Mouse (Mus musculus): ENCODE results near the gene Trim80. TPM values are rescaled to one million over a fixed set of nuclear protein-coding genes. Genes with fewer than 3 reads are reported as not detected.

Gene Trim80
- polyA plus RNA-seq, 1 experiment from 2014 or later: 0.10 TPM

DNA sequence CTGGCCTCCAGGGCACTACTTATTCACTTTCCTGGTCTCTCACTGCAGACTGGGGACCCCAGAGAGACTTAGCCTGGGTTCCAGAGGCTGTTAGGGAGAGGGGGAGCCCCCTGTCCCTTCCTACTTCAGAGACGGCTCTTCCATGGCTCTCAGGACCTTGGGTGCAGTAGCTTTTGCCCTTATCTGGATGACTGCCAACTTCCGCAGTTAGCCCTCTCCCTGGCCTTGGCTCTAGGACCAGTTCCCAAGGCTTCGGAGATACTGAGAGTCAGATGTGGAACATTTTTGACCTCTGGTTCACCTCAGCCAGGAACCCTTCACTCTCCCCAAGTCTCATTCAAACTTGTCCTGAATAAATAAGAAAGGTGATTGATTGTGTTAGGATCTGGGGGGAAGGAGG, 6.6 kb downstream of the Trim80 start:
- H3K4me2 ChIP-seq (replicated peaks; ENCODE audit: low read depth): no peak overlapping the region
- no peaks in the 10 kb centered on the region for H3K9me3 ChIP-seq (ENCODE audit: control insufficient read depth, low read length)
- DNase-seq (ENCODE audit: low spot score) (peak; percentile 53), ATAC-seq (ENCODE audit: low FRiP score, low TSS enrichment) (0 out of 2 replicates have a peak, but pooled peaks have one; percentile 36)
- 27% methylated on average over 3 of the region's 3 CpGs for WGBS
- no peak overlapping the region for H3K27ac ChIP-seq (replicated peaks)
- H3K36me3 ChIP-seq (ENCODE audit: control insufficient read depth, insufficient read depth, low read length): no peaks in the 10 kb centered on the region
- H3K4me1 ChIP-seq (replicated peaks; ENCODE audit: control insufficient read depth, insufficient read depth): no peaks in the 10 kb centered on the region
- no peak for TF ChIP-seq CTCF (IDR thresholded peaks at IDR 0.05; ENCODE audit: low read depth)
- TF ChIP-seq EP300 (optimal IDR thresholded peaks at IDR 0.05): no peak
- no peaks in the 10 kb centered on the region for H3K27me3 ChIP-seq (ENCODE audit: control insufficient read depth, insufficient read depth, low read length)
- no peak overlapping the region for H3K9ac ChIP-seq (ENCODE audit: low read length)
- no peak overlapping the region for H3K4me3 ChIP-seq (ENCODE audit: low read depth, low read length)

DNA sequence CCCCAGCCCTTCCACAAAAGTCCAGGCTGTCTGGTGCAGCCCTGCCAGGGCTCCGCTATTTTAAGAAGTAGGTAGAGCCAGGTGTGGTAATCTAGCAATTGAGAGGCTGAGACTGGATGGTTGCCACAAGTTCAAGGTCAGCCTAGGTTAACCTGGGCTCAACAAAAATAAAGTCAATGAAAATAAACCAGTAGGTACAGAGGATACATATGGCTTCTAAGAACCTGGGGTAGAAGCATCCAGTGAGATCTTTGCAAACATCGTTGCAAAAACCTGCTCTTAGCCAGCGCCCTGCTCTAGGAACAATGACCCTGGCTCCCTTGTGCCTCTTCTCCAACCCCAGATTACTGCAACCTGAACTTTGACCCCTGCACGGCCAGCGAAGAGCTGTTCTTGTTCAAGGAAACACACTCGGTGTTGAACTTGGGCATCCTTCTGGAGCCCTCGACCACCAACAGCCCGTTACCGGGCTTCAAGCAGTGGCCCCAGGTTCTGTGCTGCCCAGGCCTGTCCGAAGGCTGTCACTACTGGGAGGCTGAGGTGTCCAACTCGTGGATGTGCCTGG, 7.1 kb downstream of the Trim80 start:
- Histone ChIP-seq H3K9ac (ENCODE audit: low read length) (no peak overlapping the region), H3K4me1 (replicated peaks; ENCODE audit: control insufficient read depth, insufficient read depth) (no peaks in the 10 kb centered on the region), H3K4me2 (replicated peaks; ENCODE audit: low read depth) (no peak overlapping the region), H3K27me3 (ENCODE audit: control insufficient read depth, insufficient read depth, low read length) (no peaks in the 10 kb centered on the region), H3K4me3 (ENCODE audit: low read depth, low read length) (no peak overlapping the region), H3K36me3 (ENCODE audit: control insufficient read depth, insufficient read depth, low read length) (no peaks in the 10 kb centered on the region), H3K9me3 (ENCODE audit: control insufficient read depth, low read length) (no peaks in the 10 kb centered on the region), H3K27ac (replicated peaks) (no peak overlapping the region; the same call in 1 of the 2 replicates)
- peak; percentile 3; the same call in 1 of the 2 replicates for ATAC-seq (ENCODE audit: low FRiP score, low TSS enrichment)
- WGBS: 74% methylated on average over 11 of the region's 11 CpGs
- no peak for TF ChIP-seq CTCF (IDR thresholded peaks at IDR 0.05; ENCODE audit: low read depth)
- TF ChIP-seq EP300 (optimal IDR thresholded peaks at IDR 0.05): no peak
- no peak for DNase-seq (ENCODE audit: low spot score)

GRCm38 (mm10) chr11:115448075-115448474, 7.7 kb downstream of the Trim80 start:
- Histone ChIP-seq H3K9me3 (ENCODE audit: control insufficient read depth, low read length) (no peaks in the 10 kb centered on the region), H3K4me1 (replicated peaks; ENCODE audit: control insufficient read depth, insufficient read depth) (no peaks in the 10 kb centered on the region), H3K36me3 (ENCODE audit: control insufficient read depth, insufficient read depth, low read length) (no peaks in the 10 kb centered on the region), H3K4me3 (ENCODE audit: low read depth, low read length) (no peak overlapping the region), H3K27me3 (ENCODE audit: control insufficient read depth, insufficient read depth, low read length) (no peaks in the 10 kb centered on the region), H3K9ac (ENCODE audit: low read length) (no peak overlapping the region), H3K4me2 (replicated peaks; ENCODE audit: low read depth) (no peak overlapping the region), H3K27ac (replicated peaks) (no peak overlapping the region)
- 76% methylated on average over 16 of the region's 16 CpGs for WGBS
- DNase-seq (ENCODE audit: low spot score): peak; percentile 41
- peak; percentile 34; the same call in 1 of the 2 replicates for ATAC-seq (ENCODE audit: low FRiP score, low TSS enrichment)
- TF ChIP-seq CTCF (IDR thresholded peaks at IDR 0.05; ENCODE audit: low read depth) (no peak), EP300 (optimal IDR thresholded peaks at IDR 0.05) (no peak)

GRCm38 (mm10) chr11:115448998-115449397, 8.7 kb downstream of the Trim80 start:
- Histone ChIP-seq H3K27me3 (ENCODE audit: control insufficient read depth, insufficient read depth, low read length) (no peaks in the 10 kb centered on the region), H3K36me3 (ENCODE audit: control insufficient read depth, insufficient read depth, low read length) (no peaks in the 10 kb centered on the region), H3K4me1 (replicated peaks; ENCODE audit: control insufficient read depth, insufficient read depth) (no peaks in the 10 kb centered on the region), H3K4me3 (ENCODE audit: low read depth, low read length) (no peak overlapping the region), H3K9me3 (ENCODE audit: control insufficient read depth, low read length) (no peaks in the 10 kb centered on the region), H3K4me2 (replicated peaks; ENCODE audit: low read depth) (no peak overlapping the region), H3K27ac (replicated peaks) (peak overlapping the region; percentile 49; the same call in 1 of the 2 replicates), H3K9ac (ENCODE audit: low read length) (no peak overlapping the region)
- DNase-seq (ENCODE audit: low spot score) (no peak), ATAC-seq (ENCODE audit: low FRiP score, low TSS enrichment) (no peak)
- 47% methylated on average over 7 of the region's 7 CpGs for WGBS
- no peak for TF ChIP-seq EP300 (optimal IDR thresholded peaks at IDR 0.05)
- no peak for TF ChIP-seq CTCF (IDR thresholded peaks at IDR 0.05; ENCODE audit: low read depth)

DNA sequence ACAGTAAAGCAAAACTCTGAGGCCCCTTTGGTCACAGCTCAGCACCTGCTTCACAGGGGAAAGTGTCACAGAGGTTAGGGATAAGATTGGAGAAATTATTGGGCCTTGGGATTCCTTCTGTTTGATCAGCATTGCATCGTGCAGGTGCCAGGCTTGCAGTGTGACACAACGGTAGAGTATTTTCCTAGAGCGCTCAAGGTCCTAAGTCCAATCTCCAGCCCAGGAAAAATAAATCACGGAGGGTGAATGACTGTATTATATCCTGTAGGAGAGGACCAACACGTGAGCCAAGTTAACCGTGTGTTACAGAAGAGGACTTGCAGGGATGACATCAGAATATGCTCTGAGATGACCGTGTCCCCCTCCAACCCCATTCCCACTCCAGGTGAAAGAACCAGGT, 9.8 kb downstream of the Trim80 start:
- WGBS: 55% methylated on average over 7 of the region's 7 CpGs
- no peak overlapping the region for H3K4me2 ChIP-seq (replicated peaks; ENCODE audit: low read depth)
- H3K9ac ChIP-seq (ENCODE audit: low read length): no peak overlapping the region
- DNase-seq (ENCODE audit: low spot score) (peak; percentile 62), ATAC-seq (ENCODE audit: low FRiP score, low TSS enrichment) (peak; percentile 89)
- no peaks in the 10 kb centered on the region for H3K4me1 ChIP-seq (replicated peaks; ENCODE audit: control insufficient read depth, insufficient read depth)
- H3K4me3 ChIP-seq (ENCODE audit: low read depth, low read length): no peak overlapping the region
- TF ChIP-seq CTCF (IDR thresholded peaks at IDR 0.05; ENCODE audit: low read depth) (no peak), EP300 (optimal IDR thresholded peaks at IDR 0.05) (no peak)
- H3K36me3 ChIP-seq (ENCODE audit: control insufficient read depth, insufficient read depth, low read length): no peaks in the 10 kb centered on the region
- H3K9me3 ChIP-seq (ENCODE audit: control insufficient read depth, low read length): no peaks in the 10 kb centered on the region
- no peak overlapping the region; the same call in 1 of the 2 replicates for H3K27ac ChIP-seq (replicated peaks)
- H3K27me3 ChIP-seq (ENCODE audit: control insufficient read depth, insufficient read depth, low read length): no peaks in the 10 kb centered on the region

DNA sequence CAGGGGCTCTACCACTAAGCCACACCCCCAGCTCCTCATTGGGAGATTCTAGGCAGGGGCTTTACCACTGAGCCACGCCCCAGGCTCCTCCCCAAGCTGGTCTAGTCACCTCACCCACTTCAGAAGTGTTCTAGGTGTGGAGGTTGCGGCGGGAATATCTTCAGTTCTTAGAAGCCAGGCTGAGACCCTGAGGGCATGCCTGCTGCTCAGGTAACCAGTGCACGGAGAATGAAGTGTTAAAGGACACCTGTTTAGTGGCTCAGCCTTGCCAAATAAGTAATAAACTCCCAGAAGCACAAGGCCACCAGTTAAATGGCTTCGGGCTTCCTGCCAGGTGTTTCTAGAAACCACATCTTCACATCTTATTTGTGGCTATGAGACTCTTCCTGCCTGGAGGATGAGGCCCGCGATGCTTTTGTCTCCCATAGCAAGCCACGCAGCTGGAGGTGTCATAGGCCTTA, 11.5 kb downstream of the Trim80 start:
- Histone ChIP-seq H3K4me1 (replicated peaks; ENCODE audit: control insufficient read depth, insufficient read depth) (no peaks in the 10 kb centered on the region), H3K4me2 (replicated peaks; ENCODE audit: low read depth) (no peak overlapping the region), H3K36me3 (ENCODE audit: control insufficient read depth, insufficient read depth, low read length) (no peaks in the 10 kb centered on the region), H3K9ac (ENCODE audit: low read length) (no peak overlapping the region), H3K27me3 (ENCODE audit: control insufficient read depth, insufficient read depth, low read length) (no peaks in the 10 kb centered on the region), H3K9me3 (ENCODE audit: control insufficient read depth, low read length) (no peaks in the 10 kb centered on the region), H3K4me3 (ENCODE audit: low read depth, low read length) (no peak overlapping the region), H3K27ac (replicated peaks) (no peak overlapping the region)
- ATAC-seq (ENCODE audit: low FRiP score, low TSS enrichment) (no peak), DNase-seq (ENCODE audit: low spot score) (no peak)
- no peak for TF ChIP-seq CTCF (IDR thresholded peaks at IDR 0.05; ENCODE audit: low read depth)
- no peak for TF ChIP-seq EP300 (optimal IDR thresholded peaks at IDR 0.05)
- 82% methylated on average over 8 of the region's 8 CpGs for WGBS
